In genomic region chr1:36446106-36446824, GRCm38 (mm10) we compare ENCODE assay signal across 19 mouse cellular contexts. TPM values are rescaled to one million over a fixed set of nuclear protein-coding genes. Genes with fewer than 3 reads are reported as not detected.
DNase-seq lines count a peak whose midpoint lies in the region; ATAC-seq lines count a peak whose summit lies in the region.
"Had no signal": no experiment of that assay in that cellular context is flagged by ENCODE, and none has a peak within 500 bp of the region (broad histone marks: within the 10 kb centered on the region; RNA-seq: fewer than 3 reads in every experiment).

No protein-coding gene starts in this region.

- DNase-seq in hindbrain, embryonic 11.5 days (ENCODE audit: low spot score) = no peak
- peak; percentile 43 for DNase-seq in thymus, postnatal 0 days (ENCODE audit: low spot score)
- no peak for DNase-seq in thymus, postnatal 36 days
- DNase-seq in adrenal gland, postnatal 25 days = no peak
- no peak for DNase-seq in gastrocnemius, postnatal 36 days
- DNase-seq in gastrocnemius, postnatal 25 days = no peak
- DNase-seq: cerebellum, adult 2 months; embryo, embryonic 11 days; heart, adult 2 months; kidney, postnatal 10 days; midbrain, embryonic 14.5 days had no signal

- 97% methylated on average over 5 of the region's 5 CpGs for WGBS in hindbrain, embryonic 15.5 days
- WGBS in hindbrain, embryonic 11.5 days = 86% methylated on average over 5 of the region's 5 CpGs
- WGBS in liver, embryonic 16.5 days (ENCODE audit: insufficient replicate concordance) = 22% methylated on average over 5 of the region's 5 CpGs

- H3K27ac ChIP-seq in hindbrain, embryonic 15.5 days (replicated peaks) = peak overlapping the region; percentile 66; the same call in 1 of the 2 replicates
- H3K27ac ChIP-seq in hindbrain, embryonic 11.5 days (ENCODE audit: low read depth, low read length) = no peak overlapping the region
- peak overlapping the region; percentile 49 for H3K27ac ChIP-seq in liver, embryonic 16.5 days (ENCODE audit: low read length)
- H3K27ac ChIP-seq: heart, adult 2 months; left cerebral cortex, adult 2 months; neural tube, embryonic 12.5 days had no signal

- H3K4me3 ChIP-seq in hindbrain, embryonic 15.5 days = no peak overlapping the region
- H3K4me3 ChIP-seq in hindbrain, embryonic 11.5 days (ENCODE audit: low read depth, low read length) = no peak overlapping the region
- H3K4me3 ChIP-seq in liver, embryonic 16.5 days (ENCODE audit: low read depth, low read length) = no peak overlapping the region
- H3K4me3 ChIP-seq: neural tube, embryonic 12.5 days had no signal

- no peaks in the 10 kb centered on the region for H3K9me3 ChIP-seq in hindbrain, embryonic 15.5 days
- H3K9me3 ChIP-seq in hindbrain, embryonic 11.5 days (ENCODE audit: control insufficient read depth, low read length) = no peaks in the 10 kb centered on the region
- no peaks in the 10 kb centered on the region for H3K9me3 ChIP-seq in liver, embryonic 16.5 days (replicated peaks; ENCODE audit: control insufficient read depth, low read length)
- H3K9me3 ChIP-seq: forebrain, embryonic 15.5 days; limb, embryonic 12.5 days; neural tube, embryonic 12.5 days had no signal

- no peak for ATAC-seq in hindbrain, embryonic 15.5 days (ENCODE audit: low FRiP score, low read depth)
- no peak for ATAC-seq in hindbrain, embryonic 11.5 days (ENCODE audit: low FRiP score)
- no peak for ATAC-seq in liver, embryonic 16.5 days (ENCODE audit: low read depth)
- ATAC-seq: intestine, postnatal 0 days had no signal

- H3K4me2 ChIP-seq in hindbrain, embryonic 15.5 days = no peak overlapping the region
- no peak overlapping the region for H3K4me2 ChIP-seq in hindbrain, embryonic 11.5 days (replicated peaks; ENCODE audit: low read depth, low read length)
- H3K4me2 ChIP-seq in liver, embryonic 16.5 days (ENCODE audit: low read depth, low read length) = no peak overlapping the region
- H3K4me2 ChIP-seq: neural tube, embryonic 12.5 days had no signal

- peaks cover 19% of the 10 kb centered on the region for H3K4me1 ChIP-seq in hindbrain, embryonic 15.5 days (replicated peaks)
- no peaks in the 10 kb centered on the region for H3K4me1 ChIP-seq in hindbrain, embryonic 11.5 days (replicated peaks; ENCODE audit: control insufficient read depth, insufficient read depth, low read length)
- H3K4me1 ChIP-seq in liver, embryonic 16.5 days (ENCODE audit: control insufficient read depth, low read depth, low read length) = peaks cover 9% of the 10 kb centered on the region

- no peak overlapping the region for H3K9ac ChIP-seq in hindbrain, embryonic 15.5 days
- no peak overlapping the region for H3K9ac ChIP-seq in hindbrain, embryonic 11.5 days (ENCODE audit: low read depth, low read length)
- H3K9ac ChIP-seq in liver, embryonic 16.5 days (ENCODE audit: low read depth, low read length) = no peak overlapping the region
- H3K9ac ChIP-seq: forebrain, embryonic 15.5 days; hindbrain, embryonic 14.5 days; limb, embryonic 12.5 days; neural tube, embryonic 12.5 days had no signal

- intact Hi-C loops in gastrocnemius, postnatal 36 days (cut with DNase I) = loop anchor here (1.0 kb wide), 1 partner anchor 52 kb away; no protein-coding TSS in a partner anchor

- no peaks in the 10 kb centered on the region for H3K27me3 ChIP-seq in hindbrain, embryonic 15.5 days
- no peaks in the 10 kb centered on the region for H3K27me3 ChIP-seq in hindbrain, embryonic 11.5 days (ENCODE audit: control insufficient read depth, insufficient read depth, low read length)
- no peaks in the 10 kb centered on the region for H3K27me3 ChIP-seq in liver, embryonic 16.5 days (ENCODE audit: control insufficient read depth, insufficient read depth, low read depth, low read length)
- H3K27me3 ChIP-seq: forebrain, embryonic 15.5 days; limb, embryonic 12.5 days; neural tube, embryonic 12.5 days had no signal

- H3K36me3 ChIP-seq in hindbrain, embryonic 15.5 days = peaks cover 5% of the 10 kb centered on the region; the same call in 1 of the 2 replicates
- H3K36me3 ChIP-seq in hindbrain, embryonic 11.5 days (ENCODE audit: control insufficient read depth, insufficient read depth, low read length) = no peaks in the 10 kb centered on the region
- H3K36me3 ChIP-seq in liver, embryonic 16.5 days (ENCODE audit: control insufficient read depth, insufficient read depth) = no peaks in the 10 kb centered on the region

RNA-seq across cellular contexts. Expression of gene Lman2l, which starts 1.2 kb away (rescaled TPM):
- 66.7 and 68.2 TPM in 2 replicates for polyA plus RNA-seq in hindbrain, embryonic 15.5 days (2015; fragmentation: Nextera tagmentation; extraction: Ambion mirVana)
- polyA plus RNA-seq in hindbrain, embryonic 11.5 days (2014; fragmentation: Nextera tagmentation; extraction: Ambion mirVana) = 35.7 and 45.3 TPM in 2 replicates
- polyA plus RNA-seq in thymus, postnatal 0 days (2015; fragmentation: Nextera tagmentation; extraction: Ambion mirVana) = 51.3 and 52.1 TPM in 2 replicates
- 12.0 and 13.0 TPM in 2 replicates for polyA plus RNA-seq in liver, embryonic 16.5 days (2015; fragmentation: Nextera tagmentation; extraction: Ambion mirVana)
- 49.1 and 54.0 TPM in 2 replicates for total RNA-seq in adrenal gland, postnatal 25 days (2021)
- 10 to 100 TPM; 16.5 to 19.0 TPM for total RNA-seq in gastrocnemius, postnatal 36 days (2021)
- total RNA-seq in gastrocnemius, postnatal 25 days (2021) = 10 to 100 TPM; 18.9 to 21.7 TPM

RNA-seq across cellular contexts. Expression of gene Cnnm4, which starts 25.2 kb away (rescaled TPM):
- 10.8 TPM in 2 replicates for polyA plus RNA-seq in hindbrain, embryonic 15.5 days (2015; fragmentation: Nextera tagmentation; extraction: Ambion mirVana)
- polyA plus RNA-seq in hindbrain, embryonic 11.5 days (2014; fragmentation: Nextera tagmentation; extraction: Ambion mirVana) = 9.5 and 10.4 TPM in 2 replicates
- polyA plus RNA-seq in thymus, postnatal 0 days (2015; fragmentation: Nextera tagmentation; extraction: Ambion mirVana) = 12.3 and 13.7 TPM in 2 replicates
- polyA plus RNA-seq in liver, embryonic 16.5 days (2015; fragmentation: Nextera tagmentation; extraction: Ambion mirVana) = 2.5 and 2.7 TPM in 2 replicates
- total RNA-seq in adrenal gland, postnatal 25 days (2021) = 4.8 and 5.2 TPM in 2 replicates
- total RNA-seq in gastrocnemius, postnatal 36 days (2021) = 1 to 10 TPM; 7.0 to 7.1 TPM
- total RNA-seq in gastrocnemius, postnatal 25 days (2021) = 10 to 100 TPM in 1 of 2 experiments, 1 to 10 TPM in 1; 8.4 to 10.5 TPM
